In the genomic region with DNA sequence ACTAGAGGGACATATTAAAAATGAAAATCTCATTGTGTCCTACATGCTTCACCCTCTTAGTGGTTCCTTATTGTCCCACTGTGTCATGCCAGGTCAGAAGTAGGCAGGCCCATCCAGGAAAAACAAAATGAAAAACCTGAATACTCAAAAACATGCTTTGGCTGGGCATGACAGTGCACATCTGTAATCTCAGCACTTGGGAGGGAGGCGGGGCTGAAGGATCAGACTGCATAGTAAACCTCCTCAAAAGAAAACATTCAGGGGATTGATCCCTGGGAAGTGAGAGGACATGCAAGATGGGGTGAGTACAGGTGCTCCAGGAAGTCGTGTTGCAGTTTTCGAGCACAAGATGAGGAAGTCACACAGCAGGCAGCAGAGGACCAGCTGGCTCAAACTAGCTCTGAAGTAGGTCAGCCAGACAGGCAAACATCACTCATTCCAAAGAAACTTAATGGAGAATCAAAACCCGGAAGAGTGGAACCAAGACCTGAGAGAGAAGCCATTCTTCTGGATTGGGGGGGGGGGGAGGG, we compare ENCODE assay signal across 21 mouse cellular contexts. TPM values are rescaled to one million over a fixed set of nuclear protein-coding genes. Genes with fewer than 3 reads are reported as not detected.
DNase-seq lines count a peak whose midpoint lies in the region; ATAC-seq and TF ChIP-seq lines count a peak whose summit lies in the region.
"Had no signal": no experiment of that assay in that cellular context is flagged by ENCODE, and none has a peak within 500 bp of the region (broad histone marks: within the 10 kb centered on the region; RNA-seq: fewer than 3 reads in every experiment).

No protein-coding gene starts in this region.

- peak; percentile 26 for DNase-seq in MEL (ENCODE audit: low read depth, low spot score)
- no peak for DNase-seq in Muller cell, postnatal 12 days (ENCODE audit: inconsistent ontology term)
- DNase-seq in layer of hippocampus, adult 2 months (ENCODE audit: low spot score in 2 of 2): no peak
- DNase-seq: cerebellum, adult 11-12 months; heart, adult 18-20 months; layer of hippocampus, adult 9-11 months had no signal

- no peak for ATAC-seq in intestine, postnatal 0 days
- no peak for ATAC-seq in intestine, embryonic 15.5 days
- ATAC-seq in liver, embryonic 16.5 days (ENCODE audit: low read depth): peak; percentile 25
- ATAC-seq: midbrain, embryonic 16.5 days had no signal

- H3K27ac ChIP-seq in intestine, postnatal 0 days (ENCODE audit: low read depth, low read length): peak overlapping the region; percentile 28; the same call in 1 of the 2 replicates
- no peak overlapping the region for H3K27ac ChIP-seq in intestine, embryonic 15.5 days
- H3K27ac ChIP-seq in MEL (ENCODE audit: control insufficient read depth, low read depth, low read length): peak overlapping the region; percentile 75
- H3K27ac ChIP-seq in liver, embryonic 16.5 days (ENCODE audit: low read length): peak overlapping the region; percentile 100
- H3K27ac ChIP-seq in layer of hippocampus, adult 2 months: no peak overlapping the region
- H3K27ac ChIP-seq: heart, embryonic 15.5 days; hindbrain, embryonic 12.5 days; kidney, postnatal 0 days; limb, embryonic 12.5 days; lung, embryonic 15.5 days; stomach, postnatal 0 days had no signal

- no peak for TF ChIP-seq CTCF in intestine, postnatal 0 days (IDR thresholded peaks at IDR 0.05; ENCODE audit: low read depth)
- no peak for TF ChIP-seq CTCF in MEL (IDR thresholded peaks at IDR 0.05 in 2 of 3, conservative IDR thresholded peaks at IDR 0.05 in 1 of 3; ENCODE audit: control insufficient read depth in 1 of 3, insufficient read depth in 1 of 3, low read depth in 2 of 3, low read length in 3 of 3, poor library complexity in 1 of 3, severe bottlenecking in 1 of 3)
- TF ChIP-seq CTCF in layer of hippocampus, adult 2 months (conservative IDR thresholded peaks at IDR 0.05): no peak

- peaks cover 57% of the 10 kb centered on the region for H3K36me3 ChIP-seq in intestine, postnatal 0 days (ENCODE audit: control insufficient read depth, insufficient read depth)
- peaks cover 24% of the 10 kb centered on the region for H3K36me3 ChIP-seq in intestine, embryonic 15.5 days
- peaks cover 0 to 14% of the 10 kb centered on the region in 2 experiments; a peak in 3 of 4 replicates for H3K36me3 ChIP-seq in MEL (ENCODE audit: control insufficient read depth in 1 of 2, insufficient read depth in 2 of 2, low read length in 2 of 2)
- peaks cover 75% of the 10 kb centered on the region for H3K36me3 ChIP-seq in erythroblast, embryonic 14.5 days (ENCODE audit: control insufficient read depth)
- peaks cover 46% of the 10 kb centered on the region for H3K36me3 ChIP-seq in liver, embryonic 16.5 days (ENCODE audit: control insufficient read depth, insufficient read depth)

- no peak overlapping the region for H3K9ac ChIP-seq in intestine, postnatal 0 days (ENCODE audit: low read depth, low read length)
- H3K9ac ChIP-seq in intestine, embryonic 15.5 days: no peak overlapping the region
- no peak overlapping the region for H3K9ac ChIP-seq in MEL (ENCODE audit: control insufficient read depth, low read depth, low read length, poor library complexity, severe bottlenecking)
- peak overlapping the region; percentile 73 for H3K9ac ChIP-seq in liver, embryonic 16.5 days (ENCODE audit: low read depth, low read length)
- H3K9ac ChIP-seq: heart, embryonic 15.5 days; hindbrain, embryonic 12.5 days; limb, embryonic 12.5 days; lung, embryonic 15.5 days had no signal

- no peak overlapping the region for H3K4me2 ChIP-seq in intestine, postnatal 0 days (replicated peaks; ENCODE audit: low read depth)
- no peak overlapping the region for H3K4me2 ChIP-seq in intestine, embryonic 15.5 days (replicated peaks)
- peak overlapping the region; percentile 82 for H3K4me2 ChIP-seq in liver, embryonic 16.5 days (ENCODE audit: low read depth, low read length)
- H3K4me2 ChIP-seq: heart, embryonic 15.5 days; hindbrain, embryonic 12.5 days; limb, embryonic 12.5 days; lung, embryonic 15.5 days had no signal

- 0 out of 2 replicates have a peak, but pooled peaks cover 3% of the 10 kb centered on the region for H3K4me1 ChIP-seq in intestine, postnatal 0 days (replicated peaks; ENCODE audit: control insufficient read depth, insufficient read depth, low read length)
- peaks cover 7% of the 10 kb centered on the region for H3K4me1 ChIP-seq in intestine, embryonic 15.5 days (replicated peaks)
- H3K4me1 ChIP-seq in MEL (ENCODE audit: control insufficient read depth in 1 of 2, insufficient read depth in 2 of 2, low read length in 2 of 2): peaks cover 14 to 26% of the 10 kb centered on the region in 2 experiments
- H3K4me1 ChIP-seq in erythroblast, embryonic 14.5 days (ENCODE audit: control insufficient read depth): peaks cover 65% of the 10 kb centered on the region
- peaks cover 38% of the 10 kb centered on the region for H3K4me1 ChIP-seq in liver, embryonic 16.5 days (ENCODE audit: control insufficient read depth, low read depth, low read length)

- no peak for TF ChIP-seq POLR2A in MEL (IDR thresholded peaks at IDR 0.05; ENCODE audit: control insufficient read depth in 1 of 2, insufficient read depth in 1 of 2, low read depth in 1 of 2, low read length in 2 of 2, poor library complexity in 1 of 2)

- no peak for TF ChIP-seq EP300 in MEL (IDR thresholded peaks at IDR 0.05; ENCODE audit: low read depth in 1 of 2, low read length in 2 of 2)

- no peaks in the 10 kb centered on the region; the same call in 1 of the 2 replicates for H3K79me2 ChIP-seq in MEL (ENCODE audit: control insufficient read depth, insufficient read depth, low read length, poor library complexity)

- H3K4me3 ChIP-seq in intestine, postnatal 0 days (ENCODE audit: low read depth, low read length): no peak overlapping the region
- H3K4me3 ChIP-seq in intestine, embryonic 15.5 days (replicated peaks): no peak overlapping the region
- H3K4me3 ChIP-seq in MEL (ENCODE audit: control insufficient read depth in 1 of 2, insufficient read depth in 1 of 2, low read depth in 2 of 2, low read length in 2 of 2): no peak overlapping the region
- peak overlapping the region; percentile 74 for H3K4me3 ChIP-seq in erythroblast, embryonic 14.5 days (replicated peaks)
- peak overlapping the region; percentile 94 for H3K4me3 ChIP-seq in liver, embryonic 16.5 days (ENCODE audit: low read depth, low read length)
- H3K4me3 ChIP-seq in layer of hippocampus, adult 2 months: no peak overlapping the region
- H3K4me3 ChIP-seq: heart, embryonic 15.5 days; hindbrain, embryonic 12.5 days; limb, embryonic 12.5 days; lung, embryonic 15.5 days had no signal

- no peaks in the 10 kb centered on the region for H3K9me3 ChIP-seq in intestine, postnatal 0 days (ENCODE audit: control insufficient read depth)
- no peaks in the 10 kb centered on the region for H3K9me3 ChIP-seq in intestine, embryonic 15.5 days
- H3K9me3 ChIP-seq in MEL (replicated peaks; ENCODE audit: insufficient read depth, low read length): no peaks in the 10 kb centered on the region
- no peaks in the 10 kb centered on the region for H3K9me3 ChIP-seq in erythroblast, embryonic 14.5 days (ENCODE audit: control insufficient read depth, low read length)
- H3K9me3 ChIP-seq in liver, embryonic 16.5 days (replicated peaks; ENCODE audit: control insufficient read depth, low read length): no peaks in the 10 kb centered on the region
- H3K9me3 ChIP-seq: heart, embryonic 15.5 days; hindbrain, embryonic 12.5 days; limb, embryonic 12.5 days; lung, embryonic 15.5 days had no signal

- TF ChIP-seq RAD21 in MEL (IDR thresholded peaks at IDR 0.05; ENCODE audit: low read depth, low read length): no peak

- 87% methylated on average over 4 of the region's 4 CpGs for WGBS in intestine, postnatal 0 days
- WGBS in intestine, embryonic 15.5 days: 87% methylated on average over 4 of the region's 4 CpGs
- WGBS in liver, embryonic 16.5 days (ENCODE audit: insufficient replicate concordance): 48% methylated on average over 4 of the region's 4 CpGs

- H3K27me3 ChIP-seq in intestine, postnatal 0 days (replicated peaks; ENCODE audit: control insufficient read depth, insufficient read depth, low read length): no peaks in the 10 kb centered on the region
- H3K27me3 ChIP-seq in intestine, embryonic 15.5 days (replicated peaks): no peaks in the 10 kb centered on the region
- no peaks in the 10 kb centered on the region for H3K27me3 ChIP-seq in MEL (ENCODE audit: control insufficient read depth in 1 of 2, insufficient read depth in 2 of 2, low read length in 2 of 2)
- H3K27me3 ChIP-seq in erythroblast, embryonic 14.5 days (ENCODE audit: control insufficient read depth): no peaks in the 10 kb centered on the region
- H3K27me3 ChIP-seq in liver, embryonic 16.5 days (ENCODE audit: control insufficient read depth, insufficient read depth, low read depth, low read length): no peaks in the 10 kb centered on the region
- H3K27me3 ChIP-seq: heart, embryonic 15.5 days; hindbrain, embryonic 12.5 days; limb, embryonic 12.5 days; lung, embryonic 15.5 days had no signal

RNA-seq across cellular contexts. Expression of gene Bsdc1, which starts 3.0 kb away (rescaled TPM):
- 23.6 and 24.8 TPM in 2 replicates for polyA plus RNA-seq in intestine, postnatal 0 days (2015; fragmentation: Nextera tagmentation; extraction: Ambion mirVana)
- 22.1 and 24.9 TPM in 2 replicates for polyA plus RNA-seq in intestine, embryonic 15.5 days (2015; fragmentation: Nextera tagmentation; extraction: Ambion mirVana)
- 14.1 TPM in 2 replicates for total RNA-seq in MEL (2012; rRNA removed)
- 10 to 100 TPM in 1 of 2 experiments, not detected in 1; 19.2 TPM for polyA plus RNA-seq in MEL (2012; ENCODE audit: insufficient read depth in 1 of 2, insufficient read length in 2 of 2, low read depth in 1 of 2, low replicate concordance in 2 of 2, missing spikeins in 1 of 2)
- 87.8 and 92.9 TPM in 2 replicates for polyA plus RNA-seq in erythroblast, embryonic 14.5 days (2012)
- polyA plus RNA-seq in liver, embryonic 16.5 days (2015; fragmentation: Nextera tagmentation; extraction: Ambion mirVana): 79.2 and 87.0 TPM in 2 replicates
- total RNA-seq in layer of hippocampus, adult 2 months (2021): 10 to 100 TPM; 56.2 to 62.7 TPM

RNA-seq across cellular contexts. Expression of gene Zbtb8b, which starts 23.7 kb away (rescaled TPM):
- polyA plus RNA-seq in intestine, postnatal 0 days (2015; fragmentation: Nextera tagmentation; extraction: Ambion mirVana): 0.14 and 0.29 TPM in 2 replicates
- 1.1 and 1.2 TPM in 2 replicates for polyA plus RNA-seq in intestine, embryonic 15.5 days (2015; fragmentation: Nextera tagmentation; extraction: Ambion mirVana)
- 0.08 and 0.16 TPM in 2 replicates for total RNA-seq in MEL (2012; rRNA removed)
- under 1 TPM in 1 of 2 experiments, not detected in 1; 0.29 TPM for polyA plus RNA-seq in MEL (2012; ENCODE audit: insufficient read depth in 1 of 2, insufficient read length in 2 of 2, low read depth in 1 of 2, low replicate concordance in 2 of 2, missing spikeins in 1 of 2)
- 0.02 TPM in 1 of 2 replicates, not detected in the other for polyA plus RNA-seq in erythroblast, embryonic 14.5 days (2012)
- polyA plus RNA-seq in liver, embryonic 16.5 days (2015; fragmentation: Nextera tagmentation; extraction: Ambion mirVana): 1.3 and 1.4 TPM in 2 replicates
- total RNA-seq in layer of hippocampus, adult 2 months (2021): 1 to 10 TPM; 3.9 to 4.0 TPM
- total RNA-seq: gastrocnemius, adult 8-10 months; megakaryocyte progenitor cell, adult 5-6 weeks had no signal

RNA-seq across cellular contexts. Expression of gene Tssk3, which starts 26.5 kb away (rescaled TPM):
- not detected in 2 replicates for polyA plus RNA-seq in intestine, postnatal 0 days (2015; fragmentation: Nextera tagmentation; extraction: Ambion mirVana)
- not detected in 2 replicates for polyA plus RNA-seq in intestine, embryonic 15.5 days (2015; fragmentation: Nextera tagmentation; extraction: Ambion mirVana)
- total RNA-seq in MEL (2012; rRNA removed): not detected in 2 replicates
- not detected for polyA plus RNA-seq in MEL (2012; ENCODE audit: insufficient read depth in 1 of 2, insufficient read length in 2 of 2, low read depth in 1 of 2, low replicate concordance in 2 of 2, missing spikeins in 1 of 2)
- not detected in 2 replicates for polyA plus RNA-seq in erythroblast, embryonic 14.5 days (2012)
- 0.13 TPM in 1 of 2 replicates, not detected in the other for polyA plus RNA-seq in liver, embryonic 16.5 days (2015; fragmentation: Nextera tagmentation; extraction: Ambion mirVana)
- under 1 TPM in 1 of 2 experiments, not detected in 1; 0.38 TPM for total RNA-seq in layer of hippocampus, adult 2 months (2021)
- total RNA-seq: gastrocnemius, adult 8-10 months; heart, adult 18-20 months; megakaryocyte progenitor cell, adult 5-6 weeks had no signal
- polyA plus RNA-seq: embryonic facial prominence, embryonic 11.5 days; heart, embryonic 15.5 days; hindbrain, embryonic 12.5 days; intestine, embryonic 14.5 days; kidney, postnatal 0 days; limb, embryonic 12.5 days; lung, embryonic 15.5 days had no signal

RNA-seq across cellular contexts. Expression of gene Fam229a, which starts 26.6 kb away (rescaled TPM):
- polyA plus RNA-seq in intestine, postnatal 0 days (2015; fragmentation: Nextera tagmentation; extraction: Ambion mirVana): 0.22 TPM in 1 of 2 replicates, not detected in the other
- polyA plus RNA-seq in intestine, embryonic 15.5 days (2015; fragmentation: Nextera tagmentation; extraction: Ambion mirVana): not detected in 2 replicates
- total RNA-seq in MEL (2012; rRNA removed): not detected in 2 replicates
- not detected for polyA plus RNA-seq in MEL (2012; ENCODE audit: insufficient read depth in 1 of 2, insufficient read length in 2 of 2, low read depth in 1 of 2, low replicate concordance in 2 of 2, missing spikeins in 1 of 2)
- 1.5 and 1.9 TPM in 2 replicates for polyA plus RNA-seq in erythroblast, embryonic 14.5 days (2012)
- polyA plus RNA-seq in liver, embryonic 16.5 days (2015; fragmentation: Nextera tagmentation; extraction: Ambion mirVana): 0.23 and 0.60 TPM in 2 replicates
- not detected for total RNA-seq in layer of hippocampus, adult 2 months (2021)
- total RNA-seq: gastrocnemius, adult 8-10 months; megakaryocyte progenitor cell, adult 5-6 weeks had no signal
- polyA plus RNA-seq: embryonic facial prominence, embryonic 11.5 days; heart, embryonic 15.5 days; hindbrain, embryonic 12.5 days; intestine, embryonic 14.5 days; limb, embryonic 12.5 days; lung, embryonic 15.5 days had no signal

RNA-seq across cellular contexts. Expression of gene Marcksl1, which starts 49.0 kb away (rescaled TPM):
- 126 and 142 TPM in 2 replicates for polyA plus RNA-seq in intestine, postnatal 0 days (2015; fragmentation: Nextera tagmentation; extraction: Ambion mirVana)
- 432 and 487 TPM in 2 replicates for polyA plus RNA-seq in intestine, embryonic 15.5 days (2015; fragmentation: Nextera tagmentation; extraction: Ambion mirVana)
- 25.3 and 26.9 TPM in 2 replicates for total RNA-seq in MEL (2012; rRNA removed)
- 10 to 100 TPM in 1 of 2 experiments, not detected in 1; 62.7 TPM for polyA plus RNA-seq in MEL (2012; ENCODE audit: insufficient read depth in 1 of 2, insufficient read length in 2 of 2, low read depth in 1 of 2, low replicate concordance in 2 of 2, missing spikeins in 1 of 2)
- polyA plus RNA-seq in erythroblast, embryonic 14.5 days (2012): 1.2 and 1.4 TPM in 2 replicates
- 36.6 and 41.4 TPM in 2 replicates for polyA plus RNA-seq in liver, embryonic 16.5 days (2015; fragmentation: Nextera tagmentation; extraction: Ambion mirVana)
- total RNA-seq in layer of hippocampus, adult 2 months (2021): 100 to 1,000 TPM in 1 of 2 experiments, 10 to 100 TPM in 1; 94.6 to 103 TPM

Comparison
In these comparisons a context has a peak if more than half of its experiments do, and no peak if none do; other contexts are left out.
1. H3K27ac ChIP-seq: peak in intestine, postnatal 0 days (single experiment), MEL (single experiment) and liver, embryonic 16.5 days (single experiment); none in intestine, embryonic 15.5 days (single experiment) and layer of hippocampus, adult 2 months (single experiment).
2. H3K4me3 ChIP-seq: peak in erythroblast, embryonic 14.5 days (single experiment) and liver, embryonic 16.5 days (single experiment); none in intestine, postnatal 0 days (single experiment), intestine, embryonic 15.5 days (single experiment), MEL (0 of 2) and layer of hippocampus, adult 2 months (single experiment).